ENCODE assay signal across 8 mouse cellular contexts in genomic region chr13:16011372-16012242, GRCm38 (mm10). TPM values are rescaled to one million over a fixed set of nuclear protein-coding genes. Genes with fewer than 3 reads are reported as not detected.
DNase-seq lines count a peak whose midpoint lies in the region; ATAC-seq lines count a peak whose summit lies in the region.

Gene Inhba, plus strand, starts transcription at chr13:16011851.

- no peaks in the 10 kb centered on the region for H3K9me3 ChIP-seq in embryonic facial prominence, embryonic 11.5 days (replicated peaks; ENCODE audit: control insufficient read depth, low read length)
- H3K9me3 ChIP-seq in heart, embryonic 12.5 days (replicated peaks), result no peaks in the 10 kb centered on the region
- H3K9me3 ChIP-seq in kidney, embryonic 14.5 days (ENCODE audit: control insufficient read depth, low read length), result no peaks in the 10 kb centered on the region
- no peaks in the 10 kb centered on the region for H3K9me3 ChIP-seq in liver, embryonic 15.5 days (replicated peaks)

- peak; percentile 61; the same call in 1 of the 2 replicates for ATAC-seq in embryonic facial prominence, embryonic 11.5 days (replicated peaks; ENCODE audit: insufficient number of reproducible peaks, low FRiP score, low TSS enrichment, low read depth)
- peak; percentile 72 for ATAC-seq in heart, embryonic 12.5 days (ENCODE audit: insufficient number of reproducible peaks, low FRiP score)
- ATAC-seq in kidney, embryonic 14.5 days (ENCODE audit: low FRiP score, low TSS enrichment), result peak; percentile 78
- peak; percentile 16; the same call in 1 of the 2 replicates for ATAC-seq in liver, embryonic 15.5 days (ENCODE audit: insufficient read depth)

- H3K27me3 ChIP-seq in embryonic facial prominence, embryonic 11.5 days (ENCODE audit: control insufficient read depth, insufficient read depth, low read length), result 0 out of 2 replicates have a peak, but pooled peaks cover 3% of the 10 kb centered on the region
- H3K27me3 ChIP-seq in heart, embryonic 12.5 days (replicated peaks), result peaks cover 9% of the 10 kb centered on the region; the same call in 1 of the 2 replicates
- H3K27me3 ChIP-seq in kidney, embryonic 14.5 days (ENCODE audit: control insufficient read depth, insufficient read depth, low read length), result peaks cover 10% of the 10 kb centered on the region; the same call in 1 of the 2 replicates
- peaks cover 25% of the 10 kb centered on the region for H3K27me3 ChIP-seq in liver, embryonic 15.5 days

- H3K4me3 ChIP-seq in embryonic facial prominence, embryonic 11.5 days (ENCODE audit: low read depth, low read length), result peak within 1 kb of the TSS; percentile 40
- H3K4me3 ChIP-seq in heart, embryonic 12.5 days, result peak within 1 kb of the TSS; percentile 56
- H3K4me3 ChIP-seq in kidney, embryonic 14.5 days (ENCODE audit: low read length), result peak within 1 kb of the TSS; percentile 47
- peak within 1 kb of the TSS; percentile 50 for H3K4me3 ChIP-seq in liver, embryonic 15.5 days (replicated peaks)

- no peaks in the 10 kb centered on the region for H3K36me3 ChIP-seq in embryonic facial prominence, embryonic 11.5 days (replicated peaks; ENCODE audit: control insufficient read depth, insufficient read depth, low read depth, low read length)
- no peaks in the 10 kb centered on the region for H3K36me3 ChIP-seq in heart, embryonic 12.5 days
- H3K36me3 ChIP-seq in kidney, embryonic 14.5 days (ENCODE audit: control insufficient read depth, insufficient read depth, low read length), result no peaks in the 10 kb centered on the region
- no peaks in the 10 kb centered on the region for H3K36me3 ChIP-seq in liver, embryonic 15.5 days (replicated peaks)

- peak within 1 kb of the TSS; percentile 69 for H3K9ac ChIP-seq in embryonic facial prominence, embryonic 11.5 days (replicated peaks; ENCODE audit: low read length)
- H3K9ac ChIP-seq in heart, embryonic 12.5 days, result peak within 1 kb of the TSS; percentile 69
- peak within 1 kb of the TSS; percentile 29; the same call in 1 of the 2 replicates for H3K9ac ChIP-seq in kidney, embryonic 14.5 days (ENCODE audit: low read depth, low read length)
- H3K9ac ChIP-seq in liver, embryonic 15.5 days, result peak within 1 kb of the TSS; percentile 39; the same call in 1 of the 2 replicates

- WGBS in embryonic facial prominence, embryonic 11.5 days, result 4% methylated on average over 31 of the region's 31 CpGs
- 8% methylated on average over 31 of the region's 31 CpGs for WGBS in heart, embryonic 12.5 days
- 5% methylated on average over 31 of the region's 31 CpGs for WGBS in kidney, embryonic 14.5 days
- 10% methylated on average over 31 of the region's 31 CpGs for WGBS in liver, embryonic 15.5 days (ENCODE audit: insufficient replicate concordance)

- peak; percentile 63 for DNase-seq in 3T3-L1 (ENCODE audit: low read depth, low spot score)
- peak; percentile 49 for DNase-seq in ZHBTc4 (ENCODE audit: low read depth, low spot score)
- peak; percentile 64 for DNase-seq in embryonic facial prominence, embryonic 11.5 days (ENCODE audit: low spot score)
- peak; percentile 73 for DNase-seq in neural tube, embryonic 10.5 days (ENCODE audit: extremely low spot score, low spot score)
- DNase-seq in thymus, postnatal 14 days, result peak; percentile 30

- H3K27ac ChIP-seq in embryonic facial prominence, embryonic 11.5 days (replicated peaks; ENCODE audit: low read depth, low read length), result no peak within 1 kb of the TSS
- peak within 1 kb of the TSS; percentile 18; the same call in 1 of the 2 replicates for H3K27ac ChIP-seq in heart, embryonic 12.5 days (ENCODE audit: poor library complexity, severe bottlenecking)
- no peak within 1 kb of the TSS for H3K27ac ChIP-seq in kidney, embryonic 14.5 days (ENCODE audit: low read depth, low read length)
- peak within 1 kb of the TSS; percentile 45; the same call in 1 of the 2 replicates for H3K27ac ChIP-seq in liver, embryonic 15.5 days (replicated peaks)

- no peaks in the 10 kb centered on the region for H3K4me1 ChIP-seq in embryonic facial prominence, embryonic 11.5 days (ENCODE audit: control insufficient read depth, insufficient read depth, low read length)
- H3K4me1 ChIP-seq in heart, embryonic 12.5 days (replicated peaks), result peaks cover 12% of the 10 kb centered on the region
- no peaks in the 10 kb centered on the region for H3K4me1 ChIP-seq in kidney, embryonic 14.5 days (ENCODE audit: control insufficient read depth, insufficient read depth, low read length)
- no peaks in the 10 kb centered on the region for H3K4me1 ChIP-seq in liver, embryonic 15.5 days (replicated peaks)

- H3K4me2 ChIP-seq in embryonic facial prominence, embryonic 11.5 days (ENCODE audit: low read depth, low read length), result peak within 1 kb of the TSS; percentile 84
- H3K4me2 ChIP-seq in heart, embryonic 12.5 days, result peak within 1 kb of the TSS; percentile 86
- H3K4me2 ChIP-seq in kidney, embryonic 14.5 days (replicated peaks; ENCODE audit: low read depth, low read length), result peak within 1 kb of the TSS; percentile 91
- peak within 1 kb of the TSS; percentile 65 for H3K4me2 ChIP-seq in liver, embryonic 15.5 days

RNA-seq across cellular contexts. Expression of gene Inhba, which starts in this region (rescaled TPM):
- 4.4 and 4.5 TPM in 2 replicates for polyA plus RNA-seq in embryonic facial prominence, embryonic 11.5 days (2014; fragmentation: Nextera tagmentation; extraction: Ambion mirVana)
- 17.0 and 19.3 TPM in 2 replicates for polyA plus RNA-seq in heart, embryonic 12.5 days (2016; fragmentation: Nextera tagmentation; extraction: Ambion mirVana)
- 0.79 and 0.80 TPM in 2 replicates for polyA plus RNA-seq in kidney, embryonic 14.5 days (2014; fragmentation: Nextera tagmentation; extraction: Ambion mirVana)
- polyA plus RNA-seq in liver, embryonic 15.5 days (2015; fragmentation: Nextera tagmentation; extraction: Ambion mirVana), result 2.3 and 3.2 TPM in 2 replicates

Comparison
In these comparisons a context has a peak if more than half of its experiments do, and no peak if none do; other contexts are left out.
1. Peak in ATAC-seq, H3K4me3 ChIP-seq, H3K9ac ChIP-seq and H3K4me2 ChIP-seq in kidney, embryonic 14.5 days; RNA of the gene not detected or under 1 TPM.
2. ATAC-seq: peak in every context shown above with its lines; median percentile 78 in kidney, embryonic 14.5 days; 72 in heart, embryonic 12.5 days; 61 in embryonic facial prominence, embryonic 11.5 days; 16 in liver, embryonic 15.5 days.
3. H3K27ac ChIP-seq: peak in heart, embryonic 12.5 days (single experiment) and liver, embryonic 15.5 days (single experiment); none in embryonic facial prominence, embryonic 11.5 days (single experiment) and kidney, embryonic 14.5 days (single experiment).
4. Peak in every context shown above with its lines, with median percentiles within 50 percentile points of each other: DNase-seq, H3K4me2 ChIP-seq, H3K4me3 ChIP-seq and H3K9ac ChIP-seq.